Mouse (Mus musculus) G1E (cell line): ENCODE results near the gene Pappa2. TPM values are rescaled to one million over a fixed set of nuclear protein-coding genes. Genes with fewer than 3 reads are reported as not detected.

Experiments
- ATAC-seq: 2 replicates; pipeline ENCODE4 v1.8.0; 2016; ENCODE audit warnings: mild to moderate bottlenecking; ENCODE audit not compliant: insufficient number of reproducible peaks, poor library complexity, low FRiP score, severe bottlenecking; ENCODE audit errors: extremely low read depth
- DNase-seq: peaks from one replicate; pipeline ENCODE4 v3.0.0; 2012; ENCODE audit warnings: low spot score
- H3K27me3 ChIP-seq: 2 replicates; pipeline ENCODE4 v1.6.1; 2012; ENCODE audit warnings: mild to moderate bottlenecking, low read length, inconsistent platforms; ENCODE audit not compliant: insufficient read depth
- H3K36me3 ChIP-seq: replicated peaks from 2 replicates; pipeline ENCODE3; 2012; ENCODE audit warnings: mild to moderate bottlenecking, inconsistent platforms
- H3K4me1 ChIP-seq: 2 replicates; pipeline ENCODE4 v1.6.1; 2012; ENCODE audit warnings: low read depth, low read length, inconsistent platforms, mixed read lengths; ENCODE audit not compliant: insufficient read depth
- H3K4me3 ChIP-seq: 2 replicates; pipeline ENCODE4 v1.5.1; 2012; ENCODE audit warnings: low read depth, mild to moderate bottlenecking, inconsistent platforms, low read length, moderate library complexity, mixed read lengths
- H3K9me3 ChIP-seq: replicated peaks from 2 replicates; pipeline ENCODE4 v1.6.1; 2012; ENCODE audit warnings: inconsistent platforms
- CTCF ChIP-seq: IDR thresholded peaks from 2 replicates; pipeline ENCODE4 v1.5.1; 2012; ENCODE audit warnings: low read depth, low read length, inconsistent platforms, mixed read lengths
- GATA1 ChIP-seq: IDR thresholded peaks from 2 replicates; pipeline ENCODE4 v1.6.1; 2012; ENCODE audit warnings: borderline replicate concordance, low read length, inconsistent platforms, mixed read lengths
- GATA2 ChIP-seq: IDR thresholded peaks from 2 replicates; pipeline ENCODE4 v1.6.1; 2012; ENCODE audit warnings: low read depth, low read length, inconsistent platforms, borderline replicate concordance
- POLR2AphosphoS5 ChIP-seq: IDR thresholded peaks from 2 replicates; pipeline ENCODE4 v1.6.1; 2012; ENCODE audit warnings: low read depth, low read length, inconsistent platforms; ENCODE audit not compliant: insufficient replicate concordance
- TAL1 ChIP-seq: conservative IDR thresholded peaks from 2 replicates; pipeline ENCODE4 v1.6.1; 2012; ENCODE audit warnings: low read depth, low read length, inconsistent platforms, mixed read lengths
- polyA plus RNA-seq: library from polyadenylated mRNA; stranded (reverse); fragments of >175 nt; gene quantifications from 2 replicates; pipeline ENCODE4 v1.2.3, GENCODE M21; 2012
- total RNA-seq, 2 experiments: library from RNA; stranded (forward) in 1 of 2; stranded (reverse) in 1 of 2; fragments of 200-1000 nt in 1 of 2; fragments of >200 nt in 1 of 2; fragmentation: Nextera tagmentation in 1 of 2; gene quantifications; 2 replicates each; pipeline ENCODE4 v1.2.3; 2014 to 2017

The Pappa2 gene
- total and polyA plus RNA-seq, 3 experiments, result 0.05 TPM; not detected in 2

DNA sequence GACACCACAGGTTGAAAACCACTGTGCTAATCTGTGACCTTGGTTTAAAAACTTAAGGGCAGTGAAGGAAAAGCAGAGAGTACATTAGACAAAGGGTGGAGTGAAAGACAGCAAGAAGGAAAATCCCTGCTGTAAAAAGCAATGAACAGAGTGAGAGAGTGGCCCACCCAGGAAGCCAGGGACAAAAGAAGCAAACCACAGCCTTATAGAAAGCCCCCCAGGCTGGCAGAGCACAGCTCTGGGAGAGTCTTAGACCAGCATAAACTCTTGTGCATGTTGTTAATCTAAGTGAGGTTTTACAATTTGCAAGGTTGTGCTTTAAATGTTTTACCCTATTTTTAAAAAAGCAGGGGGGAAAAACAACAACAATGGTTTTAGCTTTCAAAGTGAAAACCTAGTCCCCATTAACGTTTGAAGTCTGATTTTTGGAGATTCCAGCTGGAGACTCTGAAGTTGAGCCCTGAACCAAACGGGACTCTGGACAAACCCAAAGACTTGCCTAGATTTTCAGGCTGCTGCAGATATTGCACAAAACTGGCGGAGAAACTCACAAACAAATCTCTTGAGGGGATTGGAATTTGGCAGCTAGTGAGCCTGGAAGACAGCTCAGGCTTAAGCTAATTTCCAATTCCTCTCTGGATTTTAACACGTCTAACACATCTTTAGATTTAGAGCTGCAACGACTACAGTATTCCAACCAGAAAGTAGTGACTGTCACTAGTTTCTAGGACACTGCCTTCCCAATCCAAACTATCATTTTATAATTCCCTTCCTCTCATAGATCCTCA, 241.0 kb downstream of the Pappa2 start:
- no peak for DNase-seq
- H3K4me1 ChIP-seq, result no peaks in the 10 kb centered on the region
- peaks cover 3% of the 10 kb centered on the region; the same call in 1 of the 2 replicates for H3K9me3 ChIP-seq
- H3K4me3 ChIP-seq, result no peak overlapping the region
- no peak for ATAC-seq
- no peaks in the 10 kb centered on the region for H3K36me3 ChIP-seq
- no peaks in the 10 kb centered on the region for H3K27me3 ChIP-seq
- TF ChIP-seq TAL1 (no peak), POLR2AphosphoS5 (no peak), GATA2 (no peak), CTCF (no peak), GATA1 (no peak)

DNA sequence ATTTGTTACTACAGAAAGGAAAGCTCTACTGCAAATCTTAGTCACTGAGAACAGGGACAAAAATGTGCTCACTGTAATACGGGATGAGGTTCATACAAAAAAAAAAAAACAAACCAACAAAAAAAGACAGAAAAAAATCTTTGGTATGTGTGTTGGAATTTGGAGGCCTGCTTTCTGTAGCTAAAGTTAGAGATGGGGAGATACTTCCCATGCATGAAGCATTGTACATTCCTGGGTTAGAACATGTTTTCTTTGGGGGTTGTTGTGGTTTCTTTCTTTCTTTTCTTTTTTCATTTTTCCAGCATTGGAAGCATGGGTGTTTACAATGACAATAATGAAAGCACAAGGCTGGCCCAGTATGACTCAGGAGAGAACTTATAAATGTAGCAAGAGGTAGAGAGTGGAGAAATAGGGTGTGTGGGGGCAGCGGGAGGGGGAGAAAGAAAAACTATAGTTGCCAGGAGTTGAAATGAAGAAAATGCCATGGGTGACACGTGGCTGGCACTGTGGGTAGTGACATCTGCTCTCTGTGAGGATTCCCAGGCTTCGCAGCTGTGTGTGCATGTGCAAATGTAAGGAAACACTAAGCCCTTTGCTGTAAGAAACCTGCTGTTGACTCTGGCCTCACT, 247.3 kb downstream of the Pappa2 start:
- DNase-seq (no peak), ATAC-seq (no peak)
- H3K9me3 ChIP-seq, result peaks cover 3% of the 10 kb centered on the region; the same call in 1 of the 2 replicates
- TF ChIP-seq GATA2 (no peak), GATA1 (no peak), TAL1 (no peak), POLR2AphosphoS5 (no peak), CTCF (no peak)
- no peaks in the 10 kb centered on the region for H3K4me1 ChIP-seq
- no peak overlapping the region for H3K4me3 ChIP-seq
- no peaks in the 10 kb centered on the region for H3K27me3 ChIP-seq
- H3K36me3 ChIP-seq, result no peaks in the 10 kb centered on the region

DNA sequence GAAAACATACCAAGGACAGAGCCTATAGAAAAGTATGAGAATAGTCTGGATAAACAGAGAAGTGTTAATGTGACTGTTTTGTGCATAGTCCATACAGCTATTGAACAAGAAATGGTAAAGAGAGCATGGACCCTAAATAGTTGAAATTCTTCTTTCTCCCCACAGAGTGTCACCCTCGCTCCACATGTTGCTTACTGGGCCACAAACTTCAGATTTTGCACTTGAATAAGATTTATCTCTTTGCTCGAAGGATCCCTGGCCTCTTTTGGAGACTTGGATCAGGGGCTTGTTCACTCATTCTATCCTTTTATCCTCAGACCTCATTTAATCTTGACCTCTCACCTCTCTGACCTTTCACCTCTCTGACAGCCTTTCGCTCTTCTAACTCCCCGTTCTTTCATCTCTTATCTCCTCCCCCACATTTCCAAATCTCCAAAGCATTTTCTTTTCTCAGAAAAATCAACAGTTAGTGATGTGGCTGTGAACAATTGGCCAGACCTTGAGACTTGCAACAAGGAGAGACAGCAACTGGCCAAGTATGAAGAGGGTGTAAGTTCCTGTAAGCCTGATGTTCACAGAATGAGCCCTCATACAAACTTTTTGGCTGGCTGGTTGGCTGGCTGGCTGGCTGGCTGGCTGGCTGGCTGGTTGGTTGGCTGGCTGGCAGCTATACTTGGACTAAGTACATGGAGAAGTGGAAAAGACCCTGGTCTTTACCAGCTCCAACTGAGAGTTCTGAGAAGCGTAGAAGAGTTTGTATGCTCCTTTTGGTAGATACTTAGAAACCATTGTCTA, 266.8 kb downstream of the Pappa2 start:
- Histone ChIP-seq H3K4me3 (no peak overlapping the region), H3K9me3 (peaks cover 12% of the 10 kb centered on the region; the same call in 1 of the 2 replicates), H3K4me1 (no peaks in the 10 kb centered on the region), H3K27me3 (no peaks in the 10 kb centered on the region), H3K36me3 (no peaks in the 10 kb centered on the region)
- ATAC-seq (no peak), DNase-seq (no peak)
- TF ChIP-seq TAL1 (no peak), CTCF (no peak), POLR2AphosphoS5 (no peak), GATA2 (no peak), GATA1 (no peak)

DNA sequence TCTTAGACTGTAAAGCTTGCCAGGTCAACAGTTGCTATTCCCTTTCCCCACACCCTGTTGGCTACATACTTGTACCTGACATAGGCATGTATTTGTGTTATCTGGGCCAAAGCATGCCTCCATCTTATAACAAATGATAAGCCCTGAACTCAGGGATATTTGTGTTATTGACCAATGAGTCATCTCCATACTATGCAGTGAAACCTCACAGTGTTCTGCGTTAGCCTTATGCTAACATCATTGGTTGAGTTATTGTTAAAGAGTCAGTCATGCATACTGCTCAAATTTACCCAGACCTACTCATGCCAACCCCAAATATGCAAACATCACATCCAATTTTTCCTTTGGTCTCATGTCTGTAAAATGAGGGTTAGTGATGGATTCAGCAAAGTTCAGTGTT, 279.0 kb downstream of the Pappa2 start:
- no peaks in the 10 kb centered on the region for H3K36me3 ChIP-seq
- DNase-seq (no peak), ATAC-seq (no peak)
- no peaks in the 10 kb centered on the region for H3K4me1 ChIP-seq
- TF ChIP-seq TAL1 (no peak), POLR2AphosphoS5 (no peak), GATA1 (no peak), CTCF (no peak), GATA2 (no peak)
- no peak overlapping the region for H3K4me3 ChIP-seq
- H3K27me3 ChIP-seq, result no peaks in the 10 kb centered on the region
- H3K9me3 ChIP-seq, result peaks cover 26% of the 10 kb centered on the region

DNA sequence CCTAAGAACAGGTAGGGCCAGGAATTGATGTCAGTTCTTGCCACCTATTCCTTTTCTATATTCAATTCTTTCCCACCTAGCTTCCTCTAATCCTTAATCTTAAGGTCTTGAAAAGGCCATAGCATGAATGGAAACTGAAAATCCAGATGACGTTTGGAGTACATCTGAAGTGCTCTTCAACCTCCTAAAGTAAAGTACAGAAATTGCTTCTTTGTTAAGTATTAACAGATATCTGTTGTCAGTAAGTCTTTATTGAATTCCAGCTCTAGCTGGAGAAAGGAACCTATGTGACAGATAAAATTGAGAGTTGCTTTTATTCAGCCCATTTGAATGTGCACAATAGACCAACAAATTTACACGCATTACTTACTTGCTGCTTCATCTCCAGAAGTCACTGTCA, 280.1 kb downstream of the Pappa2 start:
- peaks cover 25% of the 10 kb centered on the region for H3K9me3 ChIP-seq

DNA sequence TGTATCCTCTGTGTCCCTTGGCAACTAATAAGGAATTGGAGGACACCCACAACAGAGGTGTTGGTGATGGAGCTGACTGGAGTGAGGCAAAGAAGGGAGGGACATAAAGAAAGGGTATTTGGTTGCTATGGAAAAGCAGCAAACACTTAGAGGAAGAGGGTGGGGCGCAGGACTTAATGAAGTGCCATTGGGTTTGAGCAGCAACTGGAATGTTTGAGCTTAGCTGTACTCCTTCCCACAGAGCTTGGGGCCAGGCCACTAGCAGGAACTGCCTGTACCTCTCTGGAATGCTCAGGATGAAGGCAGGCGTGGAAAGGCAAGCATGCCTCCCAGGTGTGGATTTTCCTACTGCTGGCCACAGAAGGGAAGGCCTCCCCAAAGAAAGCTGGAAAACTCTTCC, 281.0 kb downstream of the Pappa2 start:
- Histone ChIP-seq H3K4me3 (no peak overlapping the region), H3K36me3 (no peaks in the 10 kb centered on the region), H3K9me3 (peaks cover 28% of the 10 kb centered on the region), H3K27me3 (no peaks in the 10 kb centered on the region), H3K4me1 (no peaks in the 10 kb centered on the region)
- ATAC-seq (no peak), DNase-seq (no peak)
- no peak for TF ChIP-seq TAL1
- no peak for TF ChIP-seq GATA1
- TF ChIP-seq POLR2AphosphoS5, result no peak
- no peak for TF ChIP-seq CTCF
- TF ChIP-seq GATA2, result no peak

More for the DNA sequence above, 280.1 kb downstream of the Pappa2 start:
- Histone ChIP-seq H3K36me3 (no peaks in the 10 kb centered on the region), H3K27me3 (no peaks in the 10 kb centered on the region), H3K4me3 (no peak overlapping the region), H3K4me1 (no peaks in the 10 kb centered on the region)
- ATAC-seq (no peak), DNase-seq (no peak)
- TF ChIP-seq POLR2AphosphoS5, result no peak
